Mouse (Mus musculus): ENCODE results near the gene Sema3a. TPM values are rescaled to one million over a fixed set of nuclear protein-coding genes. Genes with fewer than 3 reads are reported as not detected.
"Not testable (repeated sequence)": the region's sequence is repeated elsewhere in the genome, so short reads cannot be mapped to it uniquely, and the experiment has no call there.

Gene Sema3a
- polyA plus RNA-seq, 1 experiment from 2014 or later: 24.9 TPM

- H3K27me3 ChIP-seq (replicated peaks; ENCODE audit: control insufficient read depth, insufficient read depth, low read length): no peaks in the 10 kb centered on the region
- ATAC-seq (replicated peaks; ENCODE audit: low FRiP score, low TSS enrichment, low read depth) (no peak), DNase-seq (ENCODE audit: low spot score) (no peak)
- H3K4me3 ChIP-seq (ENCODE audit: low read depth, low read length): no peak overlapping the region
- peaks cover 9% of the 10 kb centered on the region for H3K4me1 ChIP-seq (replicated peaks; ENCODE audit: control insufficient read depth, insufficient read depth, low read length)
- H3K27ac ChIP-seq (ENCODE audit: low read depth): no peak overlapping the region
- 78% methylated on average over 1 of the region's 1 CpGs for WGBS
- no peaks in the 10 kb centered on the region for H3K36me3 ChIP-seq (ENCODE audit: control insufficient read depth, insufficient read depth, low read length)
- H3K9me3 ChIP-seq (ENCODE audit: control insufficient read depth, low read length): no peaks in the 10 kb centered on the region
- H3K9ac ChIP-seq (ENCODE audit: low read length): no peak overlapping the region
- H3K4me2 ChIP-seq (ENCODE audit: low read length): no peak overlapping the region
Measured at GRCm38 (mm10) chr5:13550953-13551352, 425.7 kb downstream of the Sema3a start.

GRCm38 (mm10) chr5:13557257-13557656 is 432.0 kb downstream of the Sema3a start:
- Histone ChIP-seq H3K9me3 (ENCODE audit: control insufficient read depth, low read length) (no peaks in the 10 kb centered on the region), H3K27ac (ENCODE audit: low read depth) (no peak overlapping the region), H3K36me3 (ENCODE audit: control insufficient read depth, insufficient read depth, low read length) (no peaks in the 10 kb centered on the region), H3K27me3 (replicated peaks; ENCODE audit: control insufficient read depth, insufficient read depth, low read length) (no peaks in the 10 kb centered on the region), H3K9ac (ENCODE audit: low read length) (no peak overlapping the region), H3K4me1 (replicated peaks; ENCODE audit: control insufficient read depth, insufficient read depth, low read length) (no peaks in the 10 kb centered on the region), H3K4me2 (ENCODE audit: low read length) (no peak overlapping the region), H3K4me3 (ENCODE audit: low read depth, low read length) (no peak overlapping the region)
- ATAC-seq (replicated peaks; ENCODE audit: low FRiP score, low TSS enrichment, low read depth) (no peak), DNase-seq (ENCODE audit: low spot score) (no peak)
- WGBS: 72% methylated on average over 4 of the region's 4 CpGs

GRCm38 (mm10) chr5:13573867-13574266 is 448.7 kb downstream of the Sema3a start:
- H3K9ac ChIP-seq (ENCODE audit: low read length): no peak overlapping the region
- WGBS: 90% methylated on average over 3 of the region's 3 CpGs
- H3K27me3 ChIP-seq (replicated peaks; ENCODE audit: control insufficient read depth, insufficient read depth, low read length): no peaks in the 10 kb centered on the region
- DNase-seq (ENCODE audit: low spot score) (no peak), ATAC-seq (replicated peaks; ENCODE audit: low FRiP score, low TSS enrichment, low read depth) (no peak)
- H3K27ac ChIP-seq (ENCODE audit: low read depth): no peak overlapping the region
- no peaks in the 10 kb centered on the region for H3K9me3 ChIP-seq (ENCODE audit: control insufficient read depth, low read length)
- H3K4me3 ChIP-seq (ENCODE audit: low read depth, low read length): no peak overlapping the region
- no peaks in the 10 kb centered on the region for H3K36me3 ChIP-seq (ENCODE audit: control insufficient read depth, insufficient read depth, low read length)
- H3K4me2 ChIP-seq (ENCODE audit: low read length): no peak overlapping the region
- no peaks in the 10 kb centered on the region for H3K4me1 ChIP-seq (replicated peaks; ENCODE audit: control insufficient read depth, insufficient read depth, low read length)

- no peak overlapping the region for H3K4me2 ChIP-seq (ENCODE audit: low read length)
- no peaks in the 10 kb centered on the region for H3K4me1 ChIP-seq (replicated peaks; ENCODE audit: control insufficient read depth, insufficient read depth, low read length)
- whole genome bisulfite sequencing: 84% methylated on average over 2 of the region's 2 CpGs
- H3K9me3 ChIP-seq (ENCODE audit: control insufficient read depth, low read length): no peaks in the 10 kb centered on the region
- no peak overlapping the region for H3K4me3 ChIP-seq (ENCODE audit: low read depth, low read length)
- H3K36me3 ChIP-seq (ENCODE audit: control insufficient read depth, insufficient read depth, low read length): no peaks in the 10 kb centered on the region
- no peak overlapping the region for H3K27ac ChIP-seq (ENCODE audit: low read depth)
- ATAC-seq (replicated peaks; ENCODE audit: low FRiP score, low TSS enrichment, low read depth): no peak
- no peak for DNase-seq (ENCODE audit: low spot score)
- no peaks in the 10 kb centered on the region for H3K27me3 ChIP-seq (replicated peaks; ENCODE audit: control insufficient read depth, insufficient read depth, low read length)
- no peak overlapping the region for H3K9ac ChIP-seq (ENCODE audit: low read length)
Measured at GRCm38 (mm10) chr5:13579123-13579522, 453.9 kb downstream of the Sema3a start.

GRCm38 (mm10) chr5:13585559-13586207 is 460.5 kb downstream of the Sema3a start:
- Histone ChIP-seq H3K9me3 (ENCODE audit: control insufficient read depth, low read length) (no peaks in the 10 kb centered on the region), H3K36me3 (ENCODE audit: control insufficient read depth, insufficient read depth, low read length) (no peaks in the 10 kb centered on the region), H3K27ac (ENCODE audit: low read depth) (no peak overlapping the region), H3K9ac (ENCODE audit: low read length) (no peak overlapping the region), H3K4me3 (ENCODE audit: low read depth, low read length) (no peak overlapping the region), H3K4me1 (replicated peaks; ENCODE audit: control insufficient read depth, insufficient read depth, low read length) (no peaks in the 10 kb centered on the region), H3K4me2 (ENCODE audit: low read length) (no peak overlapping the region), H3K27me3 (replicated peaks; ENCODE audit: control insufficient read depth, insufficient read depth, low read length) (no peaks in the 10 kb centered on the region)
- DNase-seq (ENCODE audit: low spot score) (no peak), ATAC-seq (replicated peaks; ENCODE audit: low FRiP score, low TSS enrichment, low read depth) (no peak)

GRCm38 (mm10) chr5:13594422-13594821 is 469.2 kb downstream of the Sema3a start:
- DNase-seq (ENCODE audit: low spot score): no peak
- Histone ChIP-seq H3K4me1 (replicated peaks; ENCODE audit: control insufficient read depth, insufficient read depth, low read length) (no peaks in the 10 kb centered on the region), H3K4me3 (ENCODE audit: low read depth, low read length) (no peak overlapping the region), H3K27ac (ENCODE audit: low read depth) (no peak overlapping the region), H3K36me3 (ENCODE audit: control insufficient read depth, insufficient read depth, low read length) (no peaks in the 10 kb centered on the region), H3K4me2 (ENCODE audit: low read length) (no peak overlapping the region), H3K9me3 (ENCODE audit: control insufficient read depth, low read length) (no peaks in the 10 kb centered on the region), H3K9ac (ENCODE audit: low read length) (no peak overlapping the region), H3K27me3 (replicated peaks; ENCODE audit: control insufficient read depth, insufficient read depth, low read length) (no peaks in the 10 kb centered on the region)
- ATAC-seq (replicated peaks; ENCODE audit: low FRiP score, low TSS enrichment, low read depth): no peak
- WGBS: 69% methylated on average over 2 of the region's 2 CpGs

- Histone ChIP-seq H3K4me1 (replicated peaks; ENCODE audit: control insufficient read depth, insufficient read depth, low read length) (no peaks in the 10 kb centered on the region), H3K9me3 (ENCODE audit: control insufficient read depth, low read length) (no peaks in the 10 kb centered on the region), H3K4me3 (ENCODE audit: low read depth, low read length) (no peak overlapping the region), H3K27me3 (replicated peaks; ENCODE audit: control insufficient read depth, insufficient read depth, low read length) (no peaks in the 10 kb centered on the region), H3K27ac (ENCODE audit: low read depth) (no peak overlapping the region), H3K4me2 (ENCODE audit: low read length) (no peak overlapping the region), H3K9ac (ENCODE audit: low read length) (no peak overlapping the region), H3K36me3 (ENCODE audit: control insufficient read depth, insufficient read depth, low read length) (no peaks in the 10 kb centered on the region)
- DNase-seq (ENCODE audit: low spot score) (no peak), ATAC-seq (replicated peaks; ENCODE audit: low FRiP score, low TSS enrichment, low read depth) (no peak)
- 50% methylated on average over 1 of the region's 1 CpGs for WGBS
Measured at GRCm38 (mm10) chr5:13611631-13612030, 486.4 kb downstream of the Sema3a start.

- 67% methylated on average over 2 of the region's 2 CpGs for WGBS
- DNase-seq (ENCODE audit: low spot score) (no peak), ATAC-seq (replicated peaks; ENCODE audit: low FRiP score, low TSS enrichment, low read depth) (no peak)
- Histone ChIP-seq H3K27me3 (replicated peaks; ENCODE audit: control insufficient read depth, insufficient read depth, low read length) (no peaks in the 10 kb centered on the region), H3K4me1 (replicated peaks; ENCODE audit: control insufficient read depth, insufficient read depth, low read length) (no peaks in the 10 kb centered on the region), H3K4me3 (ENCODE audit: low read depth, low read length) (no peak overlapping the region), H3K9me3 (ENCODE audit: control insufficient read depth, low read length) (no peaks in the 10 kb centered on the region), H3K36me3 (ENCODE audit: control insufficient read depth, insufficient read depth, low read length) (no peaks in the 10 kb centered on the region), H3K27ac (ENCODE audit: low read depth) (no peak overlapping the region), H3K4me2 (ENCODE audit: low read length) (no peak overlapping the region), H3K9ac (ENCODE audit: low read length) (no peak overlapping the region)
Measured at GRCm38 (mm10) chr5:13612088-13612487, 486.9 kb downstream of the Sema3a start.

GRCm38 (mm10) chr5:13614575-13614974 is 489.4 kb downstream of the Sema3a start:
- not testable (repeated sequence) for H3K36me3 ChIP-seq (ENCODE audit: control insufficient read depth, insufficient read depth, low read length); H3K27me3 ChIP-seq (replicated peaks; ENCODE audit: control insufficient read depth, insufficient read depth, low read length); H3K4me2 ChIP-seq (ENCODE audit: low read length); H3K9me3 ChIP-seq (ENCODE audit: control insufficient read depth, low read length); DNase-seq (ENCODE audit: low spot score); H3K4me1 ChIP-seq (replicated peaks; ENCODE audit: control insufficient read depth, insufficient read depth, low read length); H3K9ac ChIP-seq (ENCODE audit: low read length); H3K4me3 ChIP-seq (ENCODE audit: low read depth, low read length); H3K27ac ChIP-seq (ENCODE audit: low read depth); ATAC-seq (replicated peaks; ENCODE audit: low FRiP score, low TSS enrichment, low read depth)
- 93% methylated on average over 7 of the region's 7 CpGs for WGBS

Measured in intestine, embryonic 14.5 days (tissue).